Mouse (Mus musculus) hindbrain, embryonic 14.5 days (tissue): ENCODE results near the gene Chrnb1. TPM values are rescaled to one million over a fixed set of nuclear protein-coding genes. Genes with fewer than 3 reads are reported as not detected.

Source experiments
- ATAC-seq: fragments of 200-750 bp; cut with Nextera tagmentation; 2 replicates; pipeline ENCODE4 v1.8.0; 2017; ENCODE audit warnings: moderate number of reproducible peaks, mild to moderate bottlenecking, moderate TSS enrichment, moderate library complexity; ENCODE audit not compliant: low FRiP score
- DNase-seq: peaks from one replicate; pipeline ENCODE4 v3.0.0-alpha.2; 2015; ENCODE audit warnings: low spot score
- H3K27ac ChIP-seq: fragments of 300-500 bp; sonication (generic); 2 replicates; pipeline ENCODE4 v1.5.1; 2014; ENCODE audit warnings: mild to moderate bottlenecking, moderate library complexity
- H3K27me3 ChIP-seq: fragments of 300-500 bp; sonication (generic); 2 replicates; pipeline ENCODE4 v1.6.1; 2014; ENCODE audit warnings: mild to moderate bottlenecking, low read length, mixed read lengths; ENCODE audit not compliant: control insufficient read depth, insufficient read depth
- H3K36me3 ChIP-seq: fragments of 300-500 bp; sonication (generic); replicated peaks from 2 replicates; pipeline ENCODE4 v1.6.1; 2014; ENCODE audit not compliant: control insufficient read depth, insufficient read depth
- H3K4me1 ChIP-seq: fragments of 300-500 bp; sonication (generic); replicated peaks from 2 replicates; pipeline ENCODE4 v1.6.1; 2014; ENCODE audit warnings: antibody characterized with exemption, low read length, mixed read lengths; ENCODE audit not compliant: control insufficient read depth, insufficient read depth
- H3K4me2 ChIP-seq: fragments of 300-500 bp; sonication (generic); replicated peaks from 2 replicates; pipeline ENCODE4 v1.6.1; 2014; ENCODE audit warnings: mild to moderate bottlenecking, moderate library complexity
- H3K4me3 ChIP-seq: fragments of 300-500 bp; sonication (generic); replicated peaks from 2 replicates; pipeline ENCODE4 v1.5.1; 2014; ENCODE audit warnings: mild to moderate bottlenecking, low read length
- H3K9ac ChIP-seq: fragments of 300-500 bp; sonication (generic); 2 replicates; pipeline ENCODE4 v1.6.1; 2014
- H3K9me3 ChIP-seq: fragments of 300-500 bp; sonication (generic); 2 replicates; pipeline ENCODE4 v1.6.1; 2016; ENCODE audit warnings: low read length; ENCODE audit not compliant: control insufficient read depth
- WGBS: fragments of 180-500 bp; shearing (Covaris S2); extraction: QIAGEN DNeasy Blood & Tissue Kit; methylation state at CpG from one replicate; pipeline ENCODE4 v1.1.7; 2014; 5-methylcytosine and 5-hydroxymethylcytosine counted together
- polyA plus RNA-seq: library from polyadenylated mRNA; unstranded; fragments of >200 nt; fragmentation: Nextera tagmentation; extraction: Ambion mirVana; gene quantifications from 2 replicates; pipeline ENCODE4 v1.2.1, GENCODE M21; 2014

The Chrnb1 gene
- polyA plus RNA-seq, 1 experiment from 2014 or later: 1.4 TPM

GRCm38 (mm10) chr11:69758090-69758456 lies 37.7 kb downstream of the Chrnb1 start:
- Histone ChIP-seq H3K4me3 (peak overlapping the region; percentile 49), H3K27me3 (no peaks in the 10 kb centered on the region), H3K4me2 (peak overlapping the region; percentile 61), H3K4me1 (peaks cover 50% of the 10 kb centered on the region), H3K9ac (peak overlapping the region; percentile 86), H3K27ac (peak overlapping the region; percentile 99), H3K36me3 (no peaks in the 10 kb centered on the region), H3K9me3 (no peaks in the 10 kb centered on the region)
- DNase-seq: peak; percentile 96
- WGBS: 0% methylated on average over 26 of the region's 26 CpGs
- ATAC-seq: peak; percentile 86

- H3K4me1 ChIP-seq: peaks cover 51% of the 10 kb centered on the region
Observed at GRCm38 (mm10) chr11:69757303-69758089, 38.2 kb downstream of the Chrnb1 start.

GRCm38 (mm10) chr11:69754701-69755100 lies 41.0 kb downstream of the Chrnb1 start:
- H3K27ac ChIP-seq: no peak overlapping the region
- no peaks in the 10 kb centered on the region for H3K27me3 ChIP-seq
- peak overlapping the region; percentile 61 for H3K4me2 ChIP-seq
- no peak overlapping the region for H3K4me3 ChIP-seq
- H3K9me3 ChIP-seq: no peaks in the 10 kb centered on the region
- WGBS: 60% methylated on average over 3 of the region's 3 CpGs
- DNase-seq (peak; percentile 80), ATAC-seq (no peak)
- H3K9ac ChIP-seq: peak overlapping the region; percentile 38; the same call in 1 of the 2 replicates
- no peaks in the 10 kb centered on the region for H3K36me3 ChIP-seq
- H3K4me1 ChIP-seq: peaks cover 42% of the 10 kb centered on the region

More at GRCm38 (mm10) chr11:69757303-69758089, 38.2 kb downstream of the Chrnb1 start:
- Histone ChIP-seq H3K9me3 (no peaks in the 10 kb centered on the region), H3K27ac (peak overlapping the region; percentile 99), H3K36me3 (no peaks in the 10 kb centered on the region), H3K9ac (peak overlapping the region; percentile 86), H3K27me3 (no peaks in the 10 kb centered on the region), H3K4me2 (peak overlapping the region; percentile 61), H3K4me3 (peak overlapping the region; percentile 49)
- 48% methylated on average over 9 of the region's 9 CpGs for WGBS
- no peak for DNase-seq
- no peak for ATAC-seq

- Histone ChIP-seq H3K9me3 (no peaks in the 10 kb centered on the region), H3K4me3 (no peak overlapping the region), H3K4me1 (peaks cover 41% of the 10 kb centered on the region), H3K27me3 (no peaks in the 10 kb centered on the region), H3K27ac (no peak overlapping the region), H3K36me3 (no peaks in the 10 kb centered on the region), H3K9ac (no peak overlapping the region), H3K4me2 (peak overlapping the region; percentile 61)
- 91% methylated on average over 5 of the region's 5 CpGs for WGBS
- no peak for DNase-seq
- no peak for ATAC-seq
Observed at GRCm38 (mm10) chr11:69754233-69754632, 41.5 kb downstream of the Chrnb1 start.

GRCm38 (mm10) chr11:69752686-69753085 lies 43.1 kb downstream of the Chrnb1 start:
- H3K9ac ChIP-seq: no peak overlapping the region
- ATAC-seq: no peak

GRCm38 (mm10) chr11:69751635-69752034 lies 44.1 kb downstream of the Chrnb1 start:
- ATAC-seq (no peak), DNase-seq (no peak)
- H3K4me2 ChIP-seq: no peak overlapping the region
- no peaks in the 10 kb centered on the region for H3K9me3 ChIP-seq
- no peak overlapping the region for H3K4me3 ChIP-seq
- H3K27ac ChIP-seq: no peak overlapping the region
- H3K36me3 ChIP-seq: peaks cover 18% of the 10 kb centered on the region
- H3K9ac ChIP-seq: no peak overlapping the region
- H3K4me1 ChIP-seq: peaks cover 30% of the 10 kb centered on the region
- no peaks in the 10 kb centered on the region for H3K27me3 ChIP-seq
- WGBS: 93% methylated on average over 3 of the region's 3 CpGs

More at GRCm38 (mm10) chr11:69752686-69753085, 43.1 kb downstream of the Chrnb1 start:
- Histone ChIP-seq H3K4me1 (peaks cover 40% of the 10 kb centered on the region), H3K36me3 (peaks cover 7% of the 10 kb centered on the region), H3K4me3 (no peak overlapping the region), H3K4me2 (no peak overlapping the region), H3K9me3 (no peaks in the 10 kb centered on the region), H3K27me3 (no peaks in the 10 kb centered on the region), H3K27ac (no peak overlapping the region)
- no peak for DNase-seq

Other genes starting within 250 kb of the Chrnb1 start
- 4.8 and 4.9 TPM in 2 replicates for gene Dnah2, start 246.8 kb downstream of the Chrnb1 start, polyA plus RNA-seq
- gene Efnb3, start 235.7 kb downstream of the Chrnb1 start, polyA plus RNA-seq: 39.9 and 40.8 TPM in 2 replicates
- 15.6 and 16.8 TPM in 2 replicates for gene Wrap53, start 215.7 kb downstream of the Chrnb1 start, polyA plus RNA-seq
- gene Trp53, start 215.6 kb downstream of the Chrnb1 start, polyA plus RNA-seq: 55.7 TPM in 2 replicates
- 72.1 and 94.2 TPM in 2 replicates for gene Atp1b2, start 190.0 kb downstream of the Chrnb1 start, polyA plus RNA-seq
- not detected in 2 replicates for gene Shbg, start 178.0 kb downstream of the Chrnb1 start, polyA plus RNA-seq
- gene Sat2, start 173.9 kb downstream of the Chrnb1 start, polyA plus RNA-seq: 16.9 and 24.5 TPM in 2 replicates
- gene Fxr2, start 163.0 kb downstream of the Chrnb1 start, polyA plus RNA-seq: 27.9 and 35.1 TPM in 2 replicates
- gene Sox15, start 140.6 kb downstream of the Chrnb1 start, polyA plus RNA-seq: not detected in 2 replicates
- 47.4 and 63.7 TPM in 2 replicates for gene Mpdu1, start 133.3 kb downstream of the Chrnb1 start, polyA plus RNA-seq
- 8.0 and 10.3 TPM in 2 replicates for gene Cd68, start 129.8 kb downstream of the Chrnb1 start, polyA plus RNA-seq
- gene Eif4a1, start 123.5 kb downstream of the Chrnb1 start, polyA plus RNA-seq: 559 and 579 TPM in 2 replicates
- 96.2 and 99.2 TPM in 2 replicates for gene Senp3, start 113.9 kb downstream of the Chrnb1 start, polyA plus RNA-seq
- 0.20 and 0.55 TPM in 2 replicates for gene Tnfsf13, start 110.2 kb downstream of the Chrnb1 start, polyA plus RNA-seq
- gene Tnfsf12, start 100.1 kb downstream of the Chrnb1 start, polyA plus RNA-seq: 4.2 and 5.0 TPM in 2 replicates
- gene Tnfsfm13, start 99.8 kb downstream of the Chrnb1 start, polyA plus RNA-seq: 1.1 and 2.6 TPM in 2 replicates
- 24.3 and 26.9 TPM in 2 replicates for gene Polr2a, start 37.3 kb downstream of the Chrnb1 start, polyA plus RNA-seq
- gene Slc35g3, start 34.0 kb downstream of the Chrnb1 start, polyA plus RNA-seq: 0.27 and 0.39 TPM in 2 replicates
- gene Zbtb4, start 30.0 kb downstream of the Chrnb1 start, polyA plus RNA-seq: 4.6 TPM in 2 replicates
- 4.3 TPM in 2 replicates for gene Fgf11, start 5.9 kb upstream of the Chrnb1 start, polyA plus RNA-seq
- gene Tmem102, start 9.7 kb upstream of the Chrnb1 start, polyA plus RNA-seq: 0.90 and 1.9 TPM in 2 replicates
- not detected in 2 replicates for gene Gm39566, start 19.4 kb upstream of the Chrnb1 start, polyA plus RNA-seq
- gene Spem2, start 22.5 kb upstream of the Chrnb1 start, polyA plus RNA-seq: not detected in 2 replicates
- gene Spem1, start 26.2 kb upstream of the Chrnb1 start, polyA plus RNA-seq: 0.40 and 0.44 TPM in 2 replicates
- gene Nlgn2, start 41.8 kb upstream of the Chrnb1 start, polyA plus RNA-seq: 22.3 and 24.7 TPM in 2 replicates
- gene Tmem256, start 42.6 kb upstream of the Chrnb1 start, polyA plus RNA-seq: 321 and 409 TPM in 2 replicates
- 39.3 and 39.8 TPM in 2 replicates for gene Plscr3, start 50.4 kb upstream of the Chrnb1 start, polyA plus RNA-seq
- not detected in 2 replicates for gene Tnk1, start 62.8 kb upstream of the Chrnb1 start, polyA plus RNA-seq
- not detected in 2 replicates for gene Tmem95, start 82.1 kb upstream of the Chrnb1 start, polyA plus RNA-seq
- 2.2 and 2.3 TPM in 2 replicates for gene Kctd11, start 85.5 kb upstream of the Chrnb1 start, polyA plus RNA-seq
- gene Acap1, start 99.6 kb upstream of the Chrnb1 start, polyA plus RNA-seq: 0.20 and 0.33 TPM in 2 replicates
- gene 2810408A11Rik, start 105.0 kb upstream of the Chrnb1 start, polyA plus RNA-seq: 5.4 and 7.6 TPM in 2 replicates
- 25.6 and 28.1 TPM in 2 replicates for gene Neurl4, start 105.1 kb upstream of the Chrnb1 start, polyA plus RNA-seq
- 50.4 and 56.5 TPM in 2 replicates for gene Gps2, start 117.9 kb upstream of the Chrnb1 start, polyA plus RNA-seq
- 1,061 and 1,077 TPM in 2 replicates for gene Eif5a, start 126.0 kb upstream of the Chrnb1 start, polyA plus RNA-seq
- 7.1 and 7.3 TPM in 2 replicates for gene Ybx2, start 139.9 kb upstream of the Chrnb1 start, polyA plus RNA-seq
- gene Slc2a4, start 152.2 kb upstream of the Chrnb1 start, polyA plus RNA-seq: 2.2 and 2.3 TPM in 2 replicates
- gene Cldn7, start 168.8 kb upstream of the Chrnb1 start, polyA plus RNA-seq: 0.32 and 0.47 TPM in 2 replicates
- 25.5 and 29.4 TPM in 2 replicates for gene Ctdnep1, start 185.2 kb upstream of the Chrnb1 start, polyA plus RNA-seq
- gene Elp5, start 186.6 kb upstream of the Chrnb1 start, polyA plus RNA-seq: 168 and 169 TPM in 2 replicates
- gene Gabarap, start 195.2 kb upstream of the Chrnb1 start, polyA plus RNA-seq: 624 and 628 TPM in 2 replicates
- gene Phf23, start 199.8 kb upstream of the Chrnb1 start, polyA plus RNA-seq: 38.0 and 38.4 TPM in 2 replicates
- 17.9 and 20.9 TPM in 2 replicates for gene Dvl2, start 204.7 kb upstream of the Chrnb1 start, polyA plus RNA-seq
- 49.9 and 56.1 TPM in 2 replicates for gene Acadvl, start 219.5 kb upstream of the Chrnb1 start, polyA plus RNA-seq
- 25.6 and 26.6 TPM in 2 replicates for gene Dlg4, start 221.0 kb upstream of the Chrnb1 start, polyA plus RNA-seq